Mouse (Mus musculus): ENCODE measurements at regions not wholly inside any gene's neighbourhood (a gene's known extent, or its start where the extent isn't known, plus 50 kb on each side); places are given as distances from the start of the nearest gene placed in this dataset.
"Not testable (repeated sequence)": the region's sequence is repeated elsewhere in the genome, so short reads cannot be mapped to it uniquely, and the experiment has no call there.

DNA sequence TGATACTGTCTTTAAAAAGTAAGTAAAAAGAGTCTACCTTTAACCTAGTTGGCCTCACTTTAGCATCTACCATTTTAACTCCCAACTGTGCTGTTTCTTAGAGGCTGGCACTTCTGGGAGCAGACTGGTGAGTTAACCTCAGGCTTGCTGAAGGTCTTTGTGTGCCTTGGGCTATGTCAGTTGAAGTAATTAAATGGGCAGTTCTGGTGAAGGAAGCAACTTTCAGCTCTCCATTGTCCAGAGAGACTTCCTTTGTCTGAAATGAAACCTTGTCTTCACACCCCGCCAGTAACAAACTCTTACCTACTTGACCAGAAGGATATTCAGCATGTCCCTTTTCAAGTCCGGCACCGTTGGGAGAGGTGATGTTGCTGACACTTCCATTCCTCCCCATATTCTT, 55.5 kb downstream of the Zfp281 start:
- ATAC-seq (ENCODE audit: low FRiP score, low TSS enrichment): no peak
- Histone ChIP-seq H3K36me3 (ENCODE audit: control insufficient read depth, insufficient read depth, low read length) (no peaks in the 10 kb centered on the region), H3K4me1 (replicated peaks; ENCODE audit: control insufficient read depth, insufficient read depth) (no peaks in the 10 kb centered on the region; the same call in 1 of the 2 replicates), H3K27me3 (ENCODE audit: control insufficient read depth, insufficient read depth, low read length) (no peaks in the 10 kb centered on the region), H3K27ac (replicated peaks) (no peak overlapping the region), H3K4me3 (ENCODE audit: low read depth, low read length) (no peak overlapping the region), H3K9ac (ENCODE audit: low read length) (no peak overlapping the region), H3K9me3 (ENCODE audit: control insufficient read depth, low read length) (no peaks in the 10 kb centered on the region), H3K4me2 (replicated peaks; ENCODE audit: low read depth) (no peak overlapping the region)
- WGBS: 90% methylated on average over 3 of the region's 3 CpGs
- DNase-seq (ENCODE audit: low spot score): no peak
- TF ChIP-seq CTCF (IDR thresholded peaks at IDR 0.05; ENCODE audit: low read depth) (no peak), EP300 (optimal IDR thresholded peaks at IDR 0.05) (no peak)

DNA sequence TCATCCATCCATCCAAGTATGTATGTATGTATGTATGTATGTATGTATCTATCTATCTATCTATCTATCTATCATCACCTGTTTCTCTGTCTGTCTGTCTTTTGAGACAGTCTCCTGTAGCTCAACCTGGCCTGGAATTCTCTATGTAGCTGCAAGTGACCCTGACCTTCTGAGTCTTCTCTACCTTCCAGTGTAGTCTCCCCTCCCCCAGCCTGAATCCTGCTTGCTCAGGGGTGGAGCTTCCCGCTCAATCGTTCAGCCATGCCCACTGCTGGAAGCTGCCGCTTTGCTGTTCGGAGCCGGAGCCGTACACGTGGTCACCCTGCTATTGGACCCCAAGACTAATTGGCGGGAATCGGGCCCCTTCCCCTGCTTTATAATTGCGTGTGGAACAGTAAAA, 57.6 kb downstream of the Zfp281 start:
- H3K9ac ChIP-seq (ENCODE audit: low read length); H3K4me2 ChIP-seq (replicated peaks; ENCODE audit: low read depth); H3K36me3 ChIP-seq (ENCODE audit: control insufficient read depth, insufficient read depth, low read length); H3K9me3 ChIP-seq (ENCODE audit: control insufficient read depth, low read length); H3K4me1 ChIP-seq (replicated peaks; ENCODE audit: control insufficient read depth, insufficient read depth); H3K4me3 ChIP-seq (ENCODE audit: low read depth, low read length); H3K27me3 ChIP-seq (ENCODE audit: control insufficient read depth, insufficient read depth, low read length); H3K27ac ChIP-seq (replicated peaks); DNase-seq (ENCODE audit: low spot score); ATAC-seq (ENCODE audit: low FRiP score, low TSS enrichment): not testable (repeated sequence)
- WGBS: 70% methylated on average over 10 of the region's 10 CpGs

DNA sequence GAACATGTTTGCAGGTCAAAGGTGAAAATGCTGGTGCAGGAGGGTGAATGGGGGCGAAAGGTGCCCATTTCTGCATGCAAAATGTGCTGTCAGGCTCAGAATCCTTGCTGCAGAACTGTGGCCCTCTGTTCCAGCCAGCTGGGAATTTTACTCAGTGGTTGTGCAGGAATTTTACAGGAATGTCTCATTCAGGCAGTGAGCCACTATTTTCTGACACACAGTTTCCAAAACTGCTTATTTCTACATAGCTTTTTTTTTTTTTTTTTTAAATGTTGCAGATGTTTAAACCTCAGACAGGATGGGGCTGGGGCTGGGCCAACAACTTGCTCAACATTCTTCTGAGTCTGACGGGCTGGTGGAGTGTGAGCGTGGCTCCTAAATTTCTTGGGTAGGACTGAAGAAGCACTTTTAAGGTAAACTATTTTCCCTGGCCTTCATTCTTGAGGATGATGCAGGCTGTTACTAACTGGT, 58.4 kb downstream of the Zfp281 start:
- H3K4me1 ChIP-seq (replicated peaks; ENCODE audit: control insufficient read depth, insufficient read depth): no peaks in the 10 kb centered on the region; the same call in 1 of the 2 replicates
- H3K9me3 ChIP-seq (ENCODE audit: control insufficient read depth, low read length): no peaks in the 10 kb centered on the region
- H3K9ac ChIP-seq (ENCODE audit: low read length): no peak overlapping the region
- peak overlapping the region; percentile 78 for H3K27ac ChIP-seq (replicated peaks)
- no peak overlapping the region for H3K4me3 ChIP-seq (ENCODE audit: low read depth, low read length)
- ATAC-seq (ENCODE audit: low FRiP score, low TSS enrichment): peak; percentile 66; the same call in 1 of the 2 replicates
- WGBS: 42% methylated on average over 3 of the region's 3 CpGs
- no peaks in the 10 kb centered on the region for H3K36me3 ChIP-seq (ENCODE audit: control insufficient read depth, insufficient read depth, low read length)
- no peaks in the 10 kb centered on the region for H3K27me3 ChIP-seq (ENCODE audit: control insufficient read depth, insufficient read depth, low read length)
- TF ChIP-seq CTCF (IDR thresholded peaks at IDR 0.05; ENCODE audit: low read depth): no peak
- DNase-seq (ENCODE audit: low spot score): peak; percentile 58
- 0 out of 2 replicates have a peak overlapping the region, but pooled peaks have one; percentile 5 for H3K4me2 ChIP-seq (replicated peaks; ENCODE audit: low read depth)

DNA sequence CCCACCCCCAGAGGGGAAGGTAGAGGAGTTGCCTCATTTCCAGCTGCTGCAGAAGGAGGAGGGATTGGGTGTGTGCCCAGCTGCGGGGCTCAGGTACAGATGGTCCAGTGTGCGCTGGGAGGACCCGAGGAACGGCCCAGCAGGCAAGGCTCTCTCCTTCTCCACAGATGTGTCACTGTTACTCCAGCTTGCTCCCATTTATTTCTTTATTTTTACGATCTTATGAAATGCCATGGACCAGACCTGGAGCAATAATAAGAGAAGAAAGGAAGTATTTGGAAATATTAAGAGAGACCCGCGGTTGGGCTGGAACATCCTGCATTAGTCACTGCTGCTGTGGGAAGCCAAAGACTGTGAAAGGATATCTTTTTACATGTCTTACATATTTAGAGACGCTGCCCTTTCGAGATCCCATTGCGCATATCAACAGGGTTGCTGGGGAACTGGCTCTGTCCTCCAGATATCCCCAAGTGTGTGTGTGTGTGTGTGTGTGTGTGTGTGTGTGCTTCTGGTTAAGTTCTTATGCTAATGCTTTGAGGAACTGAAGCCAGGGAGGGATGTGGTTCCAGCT, 58.9 kb downstream of the Zfp281 start:
- H3K36me3 ChIP-seq (ENCODE audit: control insufficient read depth, insufficient read depth, low read length): no peaks in the 10 kb centered on the region
- no peaks in the 10 kb centered on the region for H3K27me3 ChIP-seq (ENCODE audit: control insufficient read depth, insufficient read depth, low read length)
- ATAC-seq (ENCODE audit: low FRiP score, low TSS enrichment) (peak; percentile 62; the same call in 1 of the 2 replicates), DNase-seq (ENCODE audit: low spot score) (no peak)
- no peak overlapping the region for H3K4me3 ChIP-seq (ENCODE audit: low read depth, low read length)
- no peak overlapping the region for H3K9ac ChIP-seq (ENCODE audit: low read length)
- TF ChIP-seq CTCF (IDR thresholded peaks at IDR 0.05; ENCODE audit: low read depth) (no peak), EP300 (optimal IDR thresholded peaks at IDR 0.05) (no peak)
- H3K27ac ChIP-seq (replicated peaks): peak overlapping the region; percentile 78
- H3K4me1 ChIP-seq (replicated peaks; ENCODE audit: control insufficient read depth, insufficient read depth): no peaks in the 10 kb centered on the region; the same call in 1 of the 2 replicates
- 0 out of 2 replicates have a peak overlapping the region, but pooled peaks have one; percentile 5 for H3K4me2 ChIP-seq (replicated peaks; ENCODE audit: low read depth)
- 33% methylated on average over 10 of the region's 10 CpGs for WGBS
- H3K9me3 ChIP-seq (ENCODE audit: control insufficient read depth, low read length): no peaks in the 10 kb centered on the region

DNA sequence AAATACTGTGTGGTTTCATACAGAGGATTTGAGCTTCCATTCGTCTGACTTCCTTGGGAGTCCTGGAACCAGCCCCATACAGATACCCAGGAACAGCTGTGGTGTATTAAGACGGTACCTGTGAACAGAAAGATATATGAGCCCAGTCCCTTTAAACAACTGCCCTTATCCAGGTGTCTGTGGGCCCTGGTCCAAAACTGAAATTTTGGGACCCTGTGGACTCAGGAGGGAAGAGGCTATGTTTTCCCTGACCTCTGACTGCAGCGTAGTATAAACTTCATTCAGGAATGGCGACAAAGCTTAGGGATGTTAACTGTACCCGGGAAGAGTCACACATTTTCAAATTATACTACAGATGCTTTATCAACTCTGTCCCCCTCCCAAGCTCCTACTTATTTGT, 59.8 kb downstream of the Zfp281 start:
- H3K4me1 ChIP-seq (replicated peaks; ENCODE audit: control insufficient read depth, insufficient read depth): no peaks in the 10 kb centered on the region; the same call in 1 of the 2 replicates
- no peak overlapping the region for H3K4me2 ChIP-seq (replicated peaks; ENCODE audit: low read depth)
- H3K27ac ChIP-seq (replicated peaks): 0 out of 2 replicates have a peak overlapping the region, but pooled peaks have one; percentile 18
- no peak for TF ChIP-seq EP300 (optimal IDR thresholded peaks at IDR 0.05)
- TF ChIP-seq CTCF (IDR thresholded peaks at IDR 0.05; ENCODE audit: low read depth): no peak
- no peaks in the 10 kb centered on the region for H3K27me3 ChIP-seq (ENCODE audit: control insufficient read depth, insufficient read depth, low read length)
- H3K36me3 ChIP-seq (ENCODE audit: control insufficient read depth, insufficient read depth, low read length): no peaks in the 10 kb centered on the region
- DNase-seq (ENCODE audit: low spot score) (no peak), ATAC-seq (ENCODE audit: low FRiP score, low TSS enrichment) (no peak)
- no peaks in the 10 kb centered on the region for H3K9me3 ChIP-seq (ENCODE audit: control insufficient read depth, low read length)
- 74% methylated on average over 5 of the region's 5 CpGs for WGBS
- no peak overlapping the region for H3K9ac ChIP-seq (ENCODE audit: low read length)
- H3K4me3 ChIP-seq (ENCODE audit: low read depth, low read length): no peak overlapping the region

DNA sequence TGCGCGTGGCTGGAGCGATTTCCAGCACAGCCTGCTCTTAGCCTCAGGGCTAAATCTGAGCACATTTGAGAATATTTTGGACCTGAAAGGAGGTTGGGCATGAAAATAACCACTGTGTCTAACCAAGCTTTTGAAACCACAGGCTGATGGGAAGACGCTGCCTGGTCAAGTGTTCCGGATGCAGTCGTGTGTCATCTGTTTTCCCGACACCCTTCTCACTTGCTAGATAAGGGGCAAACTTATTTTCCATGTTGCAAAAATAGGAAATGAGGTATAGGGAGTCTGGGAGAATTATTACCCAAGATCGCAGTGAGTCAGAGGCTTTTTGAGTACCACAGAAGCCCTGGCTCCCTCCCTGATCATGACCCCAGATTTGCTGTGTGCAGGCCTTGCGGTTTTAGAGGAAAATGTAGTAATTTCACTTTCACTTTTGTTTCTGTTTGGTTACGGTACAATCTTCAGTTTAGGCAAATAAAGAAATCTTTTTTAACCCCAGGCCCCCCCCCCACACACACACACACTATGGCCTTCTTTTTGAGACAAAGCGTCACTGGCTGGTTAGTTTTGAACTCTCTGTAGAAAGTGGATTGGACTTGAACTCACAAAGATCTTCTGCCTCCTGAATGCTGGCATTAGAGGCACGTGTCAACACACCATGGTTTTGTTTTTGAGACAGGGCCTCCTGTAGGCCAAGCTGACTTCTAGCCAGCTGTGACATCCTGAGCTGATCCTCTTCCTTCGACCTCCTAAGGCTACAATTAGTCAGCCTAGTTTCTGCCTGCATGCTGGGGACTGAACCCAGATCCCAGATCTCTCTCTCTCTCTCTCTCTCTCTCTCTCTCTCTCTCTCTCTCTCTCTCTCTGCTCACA, 60.7 kb downstream of the Zfp281 start:
- H3K4me3 ChIP-seq (ENCODE audit: low read depth, low read length): no peak overlapping the region
- WGBS: 55% methylated on average over 13 of the region's 13 CpGs
- H3K4me1 ChIP-seq (replicated peaks; ENCODE audit: control insufficient read depth, insufficient read depth): no peaks in the 10 kb centered on the region; the same call in 1 of the 2 replicates
- TF ChIP-seq CTCF (IDR thresholded peaks at IDR 0.05; ENCODE audit: low read depth): no peak
- no peak for TF ChIP-seq EP300 (optimal IDR thresholded peaks at IDR 0.05)
- H3K9me3 ChIP-seq (ENCODE audit: control insufficient read depth, low read length): no peaks in the 10 kb centered on the region
- no peak for DNase-seq (ENCODE audit: low spot score)
- no peaks in the 10 kb centered on the region for H3K27me3 ChIP-seq (ENCODE audit: control insufficient read depth, insufficient read depth, low read length)
- no peaks in the 10 kb centered on the region for H3K36me3 ChIP-seq (ENCODE audit: control insufficient read depth, insufficient read depth, low read length)
- ATAC-seq (ENCODE audit: low FRiP score, low TSS enrichment): peak; percentile 67
- peak overlapping the region; percentile 45; the same call in 1 of the 2 replicates for H3K27ac ChIP-seq (replicated peaks)
- peak overlapping the region; percentile 35; the same call in 1 of the 2 replicates for H3K4me2 ChIP-seq (replicated peaks; ENCODE audit: low read depth)
- H3K9ac ChIP-seq (ENCODE audit: low read length): no peak overlapping the region

Data from stomach, postnatal 0 days (tissue).